Mouse (Mus musculus) CH12.LX (cell line): ENCODE measurements around the gene Rragd.

ENCODE experiments used
- CTCF ChIP-seq, 2 experiments: IDR thresholded peaks in 1 of 2; conservative IDR thresholded peaks in 1 of 2; 2 replicates each; pipeline ENCODE4 v1.5.1; 2011 to 2012; ENCODE audit warnings: low read depth in 2 of 2, low read length in 2 of 2, improper control_type of control experiment in 1 of 2, inconsistent platforms in 1 of 2, mild to moderate bottlenecking in 1 of 2, moderate library complexity in 1 of 2
- E2F4 ChIP-seq: IDR thresholded peaks from 2 replicates; pipeline ENCODE4 v1.6.1; 2011; ENCODE audit warnings: low read depth, low read length, improper control_type of control experiment; ENCODE audit not compliant: insufficient replicate concordance
- ELF1 ChIP-seq: IDR thresholded peaks from 2 replicates; pipeline ENCODE4 v1.6.1; 2014; ENCODE audit warnings: low read depth, mild to moderate bottlenecking, inconsistent platforms, low read length, improper control_type of control experiment
- EP300 ChIP-seq: IDR thresholded peaks from 2 replicates; pipeline ENCODE4 v1.6.1; 2011; ENCODE audit warnings: low read length, improper control_type of control experiment
- KAT2A ChIP-seq: IDR thresholded peaks from 2 replicates; pipeline ENCODE4 v1.6.1; 2012; ENCODE audit warnings: low read length, improper control_type of control experiment, inconsistent platforms; ENCODE audit not compliant: insufficient replicate concordance
- MAFK ChIP-seq: IDR thresholded peaks from 2 replicates; pipeline ENCODE4 v1.6.1; 2011; ENCODE audit warnings: low read length, improper control_type of control experiment; ENCODE audit not compliant: insufficient replicate concordance
- MAX ChIP-seq: IDR thresholded peaks from 2 replicates; pipeline ENCODE4 v1.6.1; 2011; ENCODE audit warnings: low read length, improper control_type of control experiment
- NELFE ChIP-seq: IDR thresholded peaks from 2 replicates; pipeline ENCODE4 v1.6.1; 2011; ENCODE audit warnings: low read depth, low read length, improper control_type of control experiment
- POLR2A ChIP-seq: IDR thresholded peaks from 2 replicates; pipeline ENCODE4 v1.6.1; 2011; ENCODE audit warnings: low read depth, mild to moderate bottlenecking, improper control_type of control experiment, low read length
- ZKSCAN1 ChIP-seq: IDR thresholded peaks from 2 replicates; pipeline ENCODE4 v1.6.1; 2012; ENCODE audit warnings: low read depth, inconsistent platforms, low read length, improper control_type of control experiment, borderline replicate concordance
- ZNF384 ChIP-seq: IDR thresholded peaks from 2 replicates; pipeline ENCODE4 v1.6.1; 2012; ENCODE audit warnings: low read depth, low read length, improper control_type of control experiment, inconsistent platforms

- TF ChIP-seq CTCF (conservative IDR thresholded peaks at IDR 0.05 in 1 of 2, IDR thresholded peaks at IDR 0.05 in 1 of 2; ENCODE audit: low read depth in 2 of 2, low read length in 2 of 2) (no peak), E2F4 (no peak), MAX (no peak), EP300 (no peak), MAFK (no peak), ELF1 (no peak), KAT2A (no peak), ZNF384 (no peak), POLR2A (no peak), NELFE (no peak), ZKSCAN1 (no peak)
Measured at GRCm38 (mm10) chr4:32947631-32948030, 35.2 kb upstream of the Rragd start.
